Mouse (Mus musculus): ENCODE data around the gene Pias1. TPM values are rescaled to one million over a fixed set of nuclear protein-coding genes. Genes with fewer than 3 reads are reported as not detected.

Gene Pias1
- total RNA-seq (2023), result 109 TPM

DNA sequence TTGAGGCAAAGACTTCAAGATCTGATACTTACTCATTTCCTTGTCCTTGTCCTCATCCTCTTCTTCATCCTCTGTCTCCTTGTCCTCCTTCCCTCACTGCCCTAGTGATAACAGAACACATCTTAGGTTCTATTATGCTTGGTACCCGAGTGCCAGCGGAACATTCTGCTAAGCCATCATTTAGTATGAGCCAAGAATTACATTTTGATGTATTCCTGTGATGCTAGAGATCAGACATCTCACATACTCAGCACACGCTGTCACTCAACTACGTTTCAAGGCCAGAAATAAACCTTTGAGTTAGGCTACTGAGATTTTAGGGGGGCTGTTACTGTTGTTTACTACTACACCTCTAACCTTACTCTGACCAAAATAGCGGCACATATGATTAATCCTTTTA is at the start of gene Pias1:
Gene Pias1, minus strand, starts transcription at position 101 of the 400 bp plus-strand sequence.

DNA sequence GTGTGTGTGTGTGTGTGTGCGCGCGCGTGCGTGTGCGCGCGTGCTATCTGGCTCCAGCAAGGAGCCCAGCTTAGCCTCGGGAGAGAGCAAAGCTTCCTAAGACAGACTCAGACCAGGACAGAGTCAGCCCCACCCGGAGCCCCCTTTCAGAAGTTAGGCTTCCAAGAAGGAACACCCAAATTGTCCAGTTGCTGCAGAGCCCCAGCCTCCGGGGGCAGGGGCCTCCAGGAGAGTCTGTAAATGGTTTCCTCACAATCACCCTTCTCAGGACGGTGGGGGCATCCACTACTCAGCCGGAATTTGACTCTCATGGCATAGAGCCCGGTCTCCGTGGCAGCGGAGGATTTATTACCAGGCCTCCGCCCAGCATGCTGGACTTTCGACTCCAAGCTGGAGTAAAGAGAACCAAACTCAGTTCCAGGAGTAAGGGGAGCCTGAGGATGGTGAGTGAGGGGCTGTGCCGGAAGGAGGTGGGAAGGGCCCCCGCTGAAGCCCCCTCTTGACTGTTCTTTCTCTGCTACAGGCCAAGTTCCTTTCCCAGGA is 129.9 kb downstream of the Pias1 start, which contains the start of gene Calml4:
Gene Calml4, plus strand, starts transcription at position 362 of the 543 bp plus-strand sequence.

DNA sequence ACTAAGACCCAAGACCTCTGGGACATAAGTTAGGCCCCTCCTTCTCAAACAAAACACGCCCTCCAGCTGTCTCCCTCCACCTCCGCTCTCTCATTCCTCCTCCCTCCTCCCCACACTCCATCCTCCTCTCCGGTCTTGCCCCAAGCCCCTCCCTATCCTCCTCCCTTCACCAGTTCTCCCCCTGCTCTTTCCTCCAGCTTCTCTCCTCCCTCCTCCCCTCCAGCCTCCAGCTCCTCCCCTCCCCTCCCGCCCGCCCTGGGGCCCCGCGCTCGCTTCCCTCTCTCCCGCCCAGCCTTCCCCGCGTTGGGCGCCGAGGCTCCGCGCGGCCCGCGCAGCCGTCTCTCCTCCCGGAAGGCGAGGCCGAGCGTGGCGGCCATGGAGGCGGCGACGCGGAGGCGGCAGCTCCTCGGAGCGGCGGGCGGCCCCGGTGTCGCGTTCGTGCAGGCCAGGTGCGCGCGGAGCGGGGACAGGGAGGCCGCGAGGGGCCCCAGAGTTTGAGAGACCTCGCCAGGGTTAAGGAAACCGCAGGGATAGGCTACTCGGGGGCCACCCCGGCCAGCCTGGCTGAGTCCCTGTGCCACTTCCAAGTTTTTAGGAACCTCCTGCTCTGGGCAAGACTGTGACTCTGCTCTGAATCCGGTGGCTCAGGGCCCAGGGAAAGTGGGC is 149.1 kb downstream of the Pias1 start, which contains the start of gene Cln6:
Gene Cln6, plus strand, starts transcription at position 280 of the 666 bp plus-strand sequence.

Other genes starting within 250 kb of the Pias1 start
- gene Fem1b, start 176.0 kb downstream of the Pias1 start, total RNA-seq (2023), result 16.5 TPM
- gene Cln6, start 149.1 kb downstream of the Pias1 start, total RNA-seq (2023), result 24.2 TPM
- not detected for gene Calml4, start 129.8 kb downstream of the Pias1 start, total RNA-seq (2023)
- gene Skor1, start 161.0 kb upstream of the Pias1 start, total RNA-seq (2023), result 0.15 TPM

Measured in CD4-positive naive resting alpha-beta T cell, adult 57 days (primary cell).